Mouse (Mus musculus): Measurements from ENCODE around the gene Ltb.

- TF ChIP-seq MYOG (IDR thresholded peaks at IDR 0.05; ENCODE audit: control insufficient read depth in 1 of 3, insufficient read depth in 1 of 3, insufficient read length in 2 of 3, low read depth in 2 of 3) (no peak), TCF12 (IDR thresholded peaks at IDR 0.05; ENCODE audit: insufficient read depth, poor library complexity, severe bottlenecking) (no peak), POLR2A (IDR thresholded peaks at IDR 0.05; ENCODE audit: insufficient read length, low read depth) (no peak), MAX (IDR thresholded peaks at IDR 0.05; ENCODE audit: low read depth) (no peak), TCF3 (IDR thresholded peaks at IDR 0.05; ENCODE audit: insufficient read length, low read depth) (no peak), POLR2AphosphoS2 (IDR thresholded peaks at IDR 0.05; ENCODE audit: insufficient read length, low read depth) (no peak), REST (IDR thresholded peaks at IDR 0.05; ENCODE audit: insufficient read depth, insufficient read length) (no peak), CEBPB (IDR thresholded peaks at IDR 0.05; ENCODE audit: insufficient read depth, poor library complexity, severe bottlenecking) (no peak), E2F4 (IDR thresholded peaks at IDR 0.05; ENCODE audit: insufficient read depth) (no peak), USF1 (IDR thresholded peaks at IDR 0.05; ENCODE audit: low read depth) (no peak), MYOD1 (IDR thresholded peaks at IDR 0.05; ENCODE audit: control insufficient read depth in 1 of 3, insufficient read length in 2 of 3, low read depth in 2 of 3) (no peak)
Measured at GRCm38 (mm10) chr17:35222299-35222698, 28.1 kb downstream of the Ltb start.
